Mouse (Mus musculus) WW6 (cell line): Measurements from ENCODE around the gene Bmp8a.
"Not testable (repeated sequence)": the region's sequence is repeated elsewhere in the genome, so short reads cannot be mapped to it uniquely, and the experiment has no call there.

Experiments used
- DNase-seq: peaks from one replicate; pipeline ENCODE4 v3.0.0-alpha.2; 2013; ENCODE audit warnings: low read depth, low spot score

Gene Bmp8a

DNA sequence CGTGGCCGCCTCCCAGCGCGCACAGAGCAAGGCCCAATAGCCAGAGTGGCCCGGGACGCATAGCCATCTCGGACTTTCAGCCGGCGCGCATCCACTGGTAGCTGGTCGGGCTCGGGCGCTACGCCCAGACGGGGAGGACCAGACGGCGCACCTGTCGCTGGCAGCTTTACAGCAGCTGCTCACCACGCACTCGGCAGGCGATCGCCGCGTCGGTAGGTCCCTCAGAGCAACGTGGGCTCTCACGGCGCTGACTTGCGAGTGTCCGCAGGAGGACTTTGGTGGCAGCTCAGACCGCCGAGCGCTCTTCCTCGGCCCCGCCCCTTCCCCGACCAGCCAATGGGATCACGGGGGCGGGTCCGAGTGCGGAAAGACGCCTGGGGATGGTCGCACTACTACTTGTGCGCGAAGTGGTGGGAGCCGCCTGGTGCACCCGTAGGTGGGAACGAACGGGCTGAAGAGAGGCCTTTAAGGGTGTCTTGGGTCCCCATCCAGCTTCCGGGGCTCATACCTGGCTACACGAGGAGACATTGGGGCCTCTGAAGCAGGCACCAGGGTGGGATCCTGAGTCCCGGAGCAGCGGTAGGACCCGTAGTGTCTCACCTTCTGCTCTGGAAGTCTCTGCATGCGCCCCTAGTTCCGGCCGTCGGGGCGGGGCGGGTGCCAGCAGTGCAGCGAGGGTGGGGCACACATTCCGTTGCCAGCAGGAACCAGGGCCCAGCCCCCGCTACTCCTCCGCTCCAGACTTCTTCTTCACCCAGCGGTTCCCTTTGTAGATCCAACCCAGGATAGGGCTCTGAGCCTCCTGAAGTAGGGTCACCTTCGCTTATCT lies at the start of gene Bmp8a:
TSS of gene Bmp8a (minus strand) at position 611 of the 829 bp plus-strand sequence.
- peak; percentile 73 for DNase-seq

DNA sequence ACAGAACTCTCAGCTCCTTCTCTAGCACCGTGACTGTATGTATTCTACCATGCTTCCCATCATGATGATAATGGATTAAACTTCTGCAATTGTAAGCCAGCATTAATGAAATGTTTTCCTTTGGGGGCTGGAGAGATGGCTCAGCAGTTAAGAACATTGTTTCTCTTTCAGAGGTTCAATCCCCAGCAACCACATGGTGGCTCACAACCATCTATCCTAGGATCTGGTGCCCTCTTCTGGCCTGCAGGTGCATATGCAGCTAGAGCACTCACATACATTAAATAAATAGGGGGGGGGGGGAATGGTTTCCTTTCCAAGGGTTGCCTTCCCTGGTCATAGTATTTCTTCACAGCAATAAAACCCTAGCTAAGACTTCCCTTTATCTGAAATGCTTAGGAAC lies 49.1 kb upstream of the Bmp8a start:
- peak; percentile 29 for DNase-seq

DNA sequence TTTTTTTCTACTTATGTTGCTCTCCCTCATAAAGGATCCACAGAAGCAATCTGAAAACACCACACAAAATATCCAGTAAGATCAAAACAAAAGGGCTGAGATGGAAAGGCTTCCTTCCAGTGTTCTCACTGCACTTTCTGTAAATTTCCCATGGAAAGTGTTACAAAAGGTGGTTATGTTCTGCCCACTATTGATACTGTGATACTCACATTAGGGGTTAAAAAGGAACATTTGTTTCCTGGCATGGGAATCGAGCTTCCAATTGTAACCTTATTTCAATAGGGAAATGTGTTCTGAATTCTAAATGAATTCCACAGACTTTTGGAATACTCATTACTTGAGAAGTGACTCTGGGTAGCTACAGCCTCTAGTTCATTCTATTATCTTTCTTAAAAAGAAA lies 42.0 kb upstream of the Bmp8a start:
- DNase-seq = no peak

DNA sequence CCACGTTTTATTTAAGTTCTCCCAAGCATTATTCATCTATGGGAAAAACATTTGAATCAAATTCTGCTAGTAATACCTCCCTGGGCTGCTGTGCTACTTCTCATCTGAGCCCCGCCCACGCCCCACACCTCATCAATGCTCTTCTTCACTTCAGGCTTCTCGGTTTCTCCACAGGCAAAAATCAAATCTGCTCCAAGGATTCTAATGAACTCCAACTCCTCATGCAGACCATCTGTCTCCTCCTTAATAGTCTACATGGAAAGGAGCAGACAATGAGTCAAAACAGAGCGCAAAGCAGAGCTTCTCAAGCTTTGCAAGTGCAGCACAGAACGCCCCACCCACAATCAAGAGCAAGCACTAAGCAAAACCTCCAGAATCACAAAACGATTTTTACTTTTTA lies 40.1 kb upstream of the Bmp8a start:
- no peak for DNase-seq

DNA sequence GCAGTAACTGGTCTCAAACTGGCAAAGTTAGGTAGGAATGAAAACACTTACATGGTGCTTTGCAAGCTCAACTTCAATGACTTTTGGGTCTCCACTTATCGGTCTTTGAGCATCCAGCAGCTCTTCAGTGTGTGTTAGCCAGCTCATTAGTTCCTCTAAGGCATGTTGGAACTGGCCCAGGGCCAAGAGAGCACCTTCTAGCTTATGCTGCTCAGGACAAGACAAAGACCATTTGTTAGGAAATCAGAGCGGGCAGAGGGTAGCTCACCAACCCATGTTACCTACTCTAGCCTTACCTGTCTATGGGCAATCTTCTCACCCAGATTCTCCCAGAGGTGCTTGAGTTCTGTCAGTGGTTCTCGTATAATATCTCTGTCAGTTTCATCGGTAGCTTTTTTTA lies 39.0 kb upstream of the Bmp8a start:
- no peak for DNase-seq

DNA sequence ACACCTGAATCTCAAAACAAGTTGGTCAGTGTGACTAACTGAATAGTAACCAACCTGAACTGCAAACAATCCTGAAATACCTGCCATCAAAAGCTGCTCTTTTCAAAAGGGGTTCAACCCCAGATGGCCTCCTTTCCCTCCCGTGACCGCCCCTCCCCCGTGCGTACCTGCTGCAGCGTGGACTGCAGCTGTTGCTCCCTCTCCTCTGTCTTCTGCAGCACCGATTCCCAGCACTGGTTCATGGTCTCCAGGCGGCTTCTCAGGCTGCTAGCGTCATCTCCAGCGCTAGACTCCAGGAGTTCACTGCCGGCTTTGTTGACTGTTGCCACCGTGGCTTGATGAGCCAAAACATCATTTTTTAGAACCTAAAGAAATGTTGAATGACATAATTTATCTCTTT lies 38.5 kb upstream of the Bmp8a start:
- no peak for DNase-seq

DNA sequence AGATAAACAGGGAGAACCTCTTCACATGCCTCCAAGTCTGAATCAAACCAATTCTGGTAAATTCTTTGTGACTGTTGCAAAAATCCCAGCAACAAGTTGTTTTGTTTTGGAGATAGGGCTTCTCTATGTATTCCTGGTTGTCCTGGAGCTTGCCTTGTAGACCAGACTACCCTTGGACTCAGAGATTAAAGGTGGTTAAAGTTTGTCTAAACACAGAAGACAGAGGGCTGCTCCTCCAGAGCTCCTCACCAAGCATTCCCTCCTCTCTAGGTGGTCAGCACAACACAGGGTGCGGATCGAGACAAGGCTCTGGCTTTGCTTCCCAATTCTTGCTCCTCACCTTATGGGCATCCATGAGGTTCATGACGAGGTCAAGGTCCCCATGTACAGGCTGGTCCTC lies 33.0 kb upstream of the Bmp8a start:
- DNase-seq = no peak

DNA sequence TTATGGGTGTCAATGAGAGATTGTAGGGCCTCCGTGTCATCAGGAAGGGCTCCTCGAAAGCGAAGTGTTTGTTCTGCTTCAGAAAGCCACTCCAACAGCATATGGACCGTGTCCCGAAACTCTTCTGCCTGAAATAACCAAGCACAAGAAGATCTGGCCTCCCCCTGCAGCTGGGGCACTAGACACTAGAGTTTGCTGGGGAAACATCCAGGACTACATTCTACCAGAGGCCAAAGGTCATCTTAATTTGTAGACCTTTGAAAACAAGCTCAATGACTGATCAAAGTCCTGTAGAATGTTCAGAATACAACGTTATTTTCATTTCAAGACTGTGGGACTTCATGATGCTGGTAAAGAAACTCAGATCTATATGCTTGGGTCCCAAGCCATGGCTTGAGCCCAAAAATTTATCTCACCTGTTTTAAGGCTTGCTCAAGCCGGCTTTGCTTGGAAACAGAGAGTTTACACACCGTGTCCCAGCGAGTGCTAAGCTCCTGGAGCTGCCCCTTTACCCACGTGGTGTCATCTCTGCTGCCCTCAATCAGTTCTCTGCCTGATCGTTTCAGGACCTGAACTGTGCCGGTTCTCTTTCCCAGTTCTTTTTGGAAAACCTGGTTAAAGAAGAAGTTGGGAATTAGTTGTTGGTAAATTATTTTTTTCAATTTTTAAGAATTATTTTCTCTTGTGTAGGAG lies 31.4 kb upstream of the Bmp8a start:
- no peak for DNase-seq

DNA sequence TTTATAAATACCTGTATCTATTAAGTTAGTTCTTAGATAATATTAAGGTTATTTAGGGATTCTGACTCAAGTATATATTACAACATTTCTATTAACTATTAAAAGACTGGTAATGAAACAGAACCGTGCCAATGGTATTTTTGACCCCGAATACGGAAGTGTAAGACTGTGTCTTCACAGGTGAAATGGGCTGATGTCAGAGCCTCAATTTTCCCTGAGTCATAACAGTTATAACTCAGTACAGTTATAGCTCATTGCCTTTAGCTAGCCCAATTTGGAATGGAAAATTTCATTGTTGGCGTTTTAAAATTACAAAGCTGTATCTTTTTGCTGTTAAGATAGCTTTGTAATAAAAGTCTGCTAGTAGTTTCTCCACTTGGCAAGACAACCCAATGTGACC lies 20.5 kb upstream of the Bmp8a start:
- no peak for DNase-seq

DNA sequence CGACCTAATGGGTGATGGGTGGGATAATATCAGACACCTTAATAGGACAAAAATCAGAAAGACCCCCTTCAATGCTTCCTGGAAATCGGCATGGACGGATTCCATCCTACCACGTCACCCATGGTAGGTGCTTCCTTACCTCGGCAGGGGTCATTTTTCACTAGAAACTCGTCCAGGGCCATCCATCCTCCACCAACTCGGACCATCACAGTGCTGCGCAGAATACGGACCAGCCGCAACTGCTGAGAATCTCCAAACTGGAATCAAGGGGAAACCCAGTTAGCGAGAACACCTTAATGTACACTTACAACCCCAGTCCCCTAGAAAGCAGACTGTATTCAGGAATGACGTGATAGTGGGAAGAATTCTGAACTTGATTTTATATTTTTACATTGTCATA lies 17.7 kb upstream of the Bmp8a start:
- DNase-seq = no peak

DNA sequence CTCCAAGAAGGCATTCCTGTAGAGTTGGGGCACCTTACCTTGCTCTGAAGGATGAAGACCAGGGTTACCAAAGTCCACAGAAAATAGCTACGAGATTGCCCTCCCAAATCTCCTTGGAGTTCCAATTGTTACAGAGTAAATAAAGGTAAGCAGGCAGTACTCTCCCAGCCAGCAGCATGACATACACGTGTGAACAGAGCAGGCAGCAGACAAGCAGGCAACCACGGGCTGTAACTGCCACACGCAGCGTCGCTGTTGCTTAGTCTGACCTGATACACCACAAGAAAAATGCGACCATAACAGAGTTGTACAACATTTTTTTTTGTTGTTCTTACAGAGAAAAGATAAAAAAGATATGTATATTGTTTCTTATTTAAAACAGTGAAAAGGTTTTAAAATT lies 15.6 kb upstream of the Bmp8a start:
- DNase-seq = no peak

DNA sequence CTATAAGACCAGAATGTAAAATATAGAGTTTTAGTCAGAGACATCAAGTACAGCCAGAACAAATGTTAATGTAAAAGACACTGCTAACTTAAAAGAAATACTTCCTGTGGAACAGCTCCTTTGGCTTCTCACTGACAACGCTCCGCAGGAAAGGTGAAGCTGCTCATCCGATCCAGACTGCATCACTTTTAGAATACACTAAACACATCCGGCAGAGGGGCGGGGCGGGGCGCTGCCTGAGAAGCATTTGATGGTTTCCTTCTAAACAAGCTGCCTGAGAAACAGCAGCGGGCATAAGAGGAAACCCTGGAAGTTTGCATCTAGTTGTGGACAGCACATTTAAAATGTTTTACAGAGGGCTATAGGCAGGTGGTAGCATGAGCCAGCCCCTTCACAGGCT lies 12.9 kb upstream of the Bmp8a start:
- no peak for DNase-seq

DNA sequence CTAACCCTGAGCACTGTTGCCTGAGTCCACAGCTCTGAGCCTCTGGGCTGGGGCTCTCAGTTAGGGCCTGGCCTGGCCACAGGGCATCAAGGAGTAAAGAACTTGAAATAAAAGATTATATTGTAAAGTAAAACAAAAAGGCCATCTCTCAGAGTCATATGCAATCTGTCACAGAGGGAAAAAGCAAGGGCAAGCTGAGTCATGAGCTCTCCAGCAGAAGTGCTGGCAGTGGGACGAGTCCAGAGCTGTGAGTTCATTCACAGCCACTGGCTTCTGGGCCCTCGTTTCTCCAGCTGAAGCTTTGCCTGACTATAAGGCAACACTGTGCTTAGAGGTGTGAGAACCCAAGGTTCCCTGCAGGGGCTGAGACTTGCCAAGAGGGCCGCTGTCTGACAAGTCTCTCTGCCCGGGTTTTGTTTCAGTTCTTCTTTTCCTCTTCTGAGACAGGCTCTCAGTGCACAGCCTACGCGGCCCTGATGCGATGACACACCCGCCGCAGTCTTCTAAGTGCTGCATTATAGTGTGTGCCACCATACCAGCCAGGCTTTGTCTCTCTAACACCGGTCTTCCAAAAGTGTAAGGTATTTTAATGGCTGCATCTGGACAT lies 10.3 kb upstream of the Bmp8a start:
- no peak for DNase-seq

DNA sequence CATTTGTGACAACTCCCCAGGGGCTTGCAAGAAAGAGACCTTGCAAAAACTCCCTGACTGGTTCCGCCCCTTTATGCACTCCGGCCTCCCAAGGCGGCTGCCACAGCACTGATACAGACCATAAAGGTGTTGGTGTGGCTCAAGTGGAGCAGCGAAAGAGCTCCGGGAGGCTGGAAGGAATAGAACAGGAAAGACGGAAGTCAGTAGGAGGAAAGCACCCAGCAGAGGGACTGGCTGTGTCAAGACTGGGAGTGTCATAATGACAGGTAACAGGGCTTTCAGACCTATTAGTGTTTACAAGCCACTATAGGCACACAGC lies 378 bp upstream of the Bmp8a start:
- no peak for DNase-seq

DNA sequence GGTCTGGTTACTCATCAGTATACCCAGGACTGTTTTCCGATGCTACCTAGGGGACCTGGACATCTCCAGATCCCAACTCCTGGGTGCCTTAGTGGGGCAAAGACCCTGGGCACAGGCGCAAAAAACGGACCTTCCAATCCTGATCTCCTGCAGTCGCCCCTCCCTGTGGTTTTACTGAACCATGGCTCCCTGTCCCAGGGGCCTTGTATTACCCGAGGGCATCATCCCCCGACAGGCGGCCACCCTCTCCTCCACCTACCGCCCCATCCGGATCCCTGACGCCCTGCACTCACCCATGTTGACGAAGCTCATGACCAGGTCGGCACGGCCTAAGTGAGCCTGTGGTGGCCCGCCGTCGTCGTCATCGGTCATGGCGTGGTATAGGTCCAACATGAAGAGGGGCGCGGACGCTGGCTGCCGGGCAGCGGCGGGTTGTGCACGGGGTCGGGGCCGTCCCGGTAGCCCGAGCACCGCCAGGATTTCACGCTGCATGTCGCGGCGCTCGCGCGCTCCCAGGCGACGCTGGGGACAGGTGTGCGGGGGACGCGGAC lies 886 bp downstream of the Bmp8a start:
- DNase-seq = no peak

DNA sequence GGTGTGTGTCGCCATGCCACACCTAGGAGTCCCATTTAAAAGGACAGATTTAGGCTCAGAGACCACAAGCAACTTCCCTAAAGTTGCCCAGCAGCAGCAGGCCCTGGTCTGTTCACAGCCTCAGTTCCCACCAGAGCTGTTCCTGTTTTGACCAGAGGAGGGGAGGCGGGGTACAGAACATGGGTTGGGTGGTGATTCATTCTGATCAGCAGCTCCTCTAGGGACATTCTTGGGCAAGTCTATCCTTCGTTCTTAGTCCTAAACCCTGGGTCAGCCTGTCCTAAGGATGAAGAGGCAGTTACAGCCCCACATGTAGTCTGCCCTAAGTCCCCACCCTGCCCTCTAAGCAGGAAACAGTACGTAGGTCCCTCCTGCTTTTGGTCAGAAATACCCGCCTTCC lies 2.8 kb downstream of the Bmp8a start:
- DNase-seq = no peak

DNA sequence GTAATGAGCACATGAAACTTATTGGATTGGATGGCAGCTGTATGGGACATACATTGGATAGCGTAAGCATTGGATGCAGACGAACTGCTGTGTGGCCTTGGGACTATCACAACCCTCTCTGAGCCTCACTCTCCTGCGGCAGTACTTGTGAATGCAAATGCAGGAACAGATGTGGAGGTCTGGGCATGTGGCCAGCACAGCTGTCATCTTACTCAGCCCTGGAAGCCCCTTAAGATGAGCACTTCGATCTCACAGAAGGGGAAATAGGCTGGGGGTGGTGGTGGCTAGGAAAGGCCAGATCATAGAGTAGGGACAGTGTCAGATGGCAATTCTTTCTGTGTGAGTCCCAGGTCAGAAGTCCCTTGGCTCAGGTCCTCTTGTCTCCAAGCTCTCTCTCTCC lies 5.4 kb downstream of the Bmp8a start:
- no peak for DNase-seq

DNA sequence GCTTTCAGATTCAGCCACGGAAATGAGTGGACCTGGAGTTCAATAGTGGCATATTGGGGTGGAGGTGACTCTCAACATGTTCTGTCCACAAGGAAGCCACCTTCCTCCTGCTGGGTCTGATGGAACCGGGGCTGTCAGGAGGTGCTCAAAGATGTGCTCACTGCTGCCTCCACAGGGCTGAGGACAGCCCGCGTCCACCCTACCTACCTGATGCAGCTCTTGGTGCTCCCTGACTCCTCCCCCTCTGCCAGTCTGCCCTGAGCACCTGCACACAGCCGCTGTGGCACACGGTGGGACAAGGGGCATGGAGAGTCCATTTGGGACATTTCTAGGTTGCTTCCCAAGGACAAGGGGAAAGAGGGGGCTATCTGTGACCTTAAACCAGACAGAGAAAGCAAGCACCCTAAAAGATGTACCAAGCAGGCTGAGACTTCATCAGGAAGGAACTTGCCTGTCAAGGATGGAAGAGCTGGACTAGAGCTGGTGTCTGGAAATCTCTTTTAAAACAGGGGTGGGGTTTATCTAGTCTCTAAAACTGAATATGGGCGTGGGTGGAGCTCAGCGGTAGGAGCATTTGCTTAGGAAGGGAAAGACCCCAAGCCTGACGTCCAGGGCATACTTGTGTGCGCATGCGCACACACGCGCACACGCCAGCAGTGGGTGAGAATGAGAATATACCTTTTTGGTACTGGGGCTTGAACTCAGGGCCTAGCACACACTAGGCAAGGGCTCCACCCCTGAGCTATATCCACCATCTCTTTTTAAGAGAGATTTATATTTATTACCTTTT lies 7.1 kb downstream of the Bmp8a start:
- no peak for DNase-seq

DNA sequence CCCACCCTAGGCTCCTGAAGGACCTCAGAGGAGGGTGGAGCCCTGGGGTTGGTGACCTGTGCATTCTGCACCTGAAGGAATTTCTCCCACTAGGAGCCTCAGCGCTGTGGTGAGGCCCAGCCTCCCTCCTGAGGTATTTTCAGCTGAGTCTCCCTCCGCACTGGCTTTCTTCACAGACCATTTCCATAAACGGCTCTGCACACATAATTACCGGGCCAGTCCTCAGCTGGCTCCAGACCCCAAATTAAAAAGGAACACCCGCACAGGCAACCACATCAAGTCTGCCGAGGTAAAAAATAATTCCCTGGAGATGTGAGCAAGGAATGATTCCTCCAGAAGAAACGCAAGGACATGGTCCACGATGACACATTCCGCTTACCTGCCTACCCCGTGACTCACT lies 7.8 kb downstream of the Bmp8a start:
- DNase-seq = not testable (repeated sequence)

DNA sequence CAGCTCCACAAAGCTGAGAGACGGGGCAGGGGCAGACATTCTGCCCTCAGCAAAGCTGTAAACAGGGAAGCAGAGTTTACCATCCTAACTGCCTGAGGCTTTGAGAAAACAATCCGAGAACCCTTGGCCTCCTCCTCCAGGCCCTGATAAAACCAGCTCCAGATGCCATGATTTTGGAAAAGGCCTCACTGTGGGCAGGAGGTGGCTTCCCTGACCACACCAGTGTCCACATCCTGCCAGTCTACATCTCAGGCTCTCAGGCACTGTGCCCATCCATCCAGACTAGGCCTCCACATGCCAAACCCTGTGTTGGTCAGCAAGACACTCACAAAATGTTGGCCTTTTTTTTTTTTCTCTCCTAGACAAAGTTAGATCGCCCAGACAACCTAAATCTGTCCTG lies 8.9 kb downstream of the Bmp8a start:
- DNase-seq = no peak

DNA sequence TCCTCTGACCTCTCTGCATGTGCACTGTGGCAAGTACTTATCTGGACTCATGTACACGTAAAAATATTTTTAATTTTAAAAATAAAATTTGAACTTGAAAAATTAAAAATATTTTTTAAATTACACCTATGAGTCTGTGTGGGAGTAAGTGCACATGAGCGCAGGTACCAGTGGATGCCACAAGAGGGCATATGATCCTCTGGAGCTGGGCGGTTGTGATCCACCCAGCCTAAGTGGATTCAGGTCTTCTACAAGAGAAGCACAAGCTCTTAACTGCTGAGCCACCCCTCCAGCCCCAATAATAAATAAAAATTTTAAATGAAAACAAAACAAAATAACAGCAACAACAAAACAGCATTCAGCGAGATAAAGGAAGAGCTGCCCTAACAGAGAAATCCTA lies 9.9 kb downstream of the Bmp8a start:
- DNase-seq = no peak

DNA sequence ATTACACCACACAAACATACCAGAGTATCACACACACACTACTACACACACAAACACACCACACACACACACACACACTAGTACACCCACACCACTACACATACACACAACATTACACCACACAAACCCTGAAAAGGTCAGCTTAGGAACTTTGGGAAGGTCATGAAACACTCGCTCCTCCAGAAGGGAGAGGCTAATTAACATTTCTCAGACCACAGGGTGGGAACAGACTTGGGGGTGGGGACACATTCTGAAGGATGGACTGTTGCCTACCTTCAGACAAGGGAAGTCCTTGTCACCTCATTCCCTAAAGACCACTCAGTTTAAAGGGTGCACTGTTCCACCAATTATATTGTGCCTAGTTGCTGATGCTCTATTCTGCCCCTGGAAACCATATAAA lies 11.1 kb downstream of the Bmp8a start:
- not testable (repeated sequence) for DNase-seq
